Mouse (Mus musculus): ENCODE measurements around the gene Gm8720. TPM values are rescaled to one million over a fixed set of nuclear protein-coding genes. Genes with fewer than 3 reads are reported as not detected.

The Gm8720 gene
- polyA plus RNA-seq (2012; rRNA removed; ENCODE audit: low replicate concordance), result not detected in 2 replicates

GRCm38 (mm10) chr7:23067356-23067755 lies at the start of gene Gm8720:
Gm8720 (minus strand) TSS chr7:23067456.

GRCm38 (mm10) chr7:23055240-23055639 lies 12.0 kb downstream of the Gm8720 start, which contains the start of gene Vmn1r163:
Vmn1r163 (plus strand) TSS chr7:23055540.

GRCm38 (mm10) chr7:23019823-23020222 lies 47.4 kb downstream of the Gm8720 start, which contains the start of gene Gm4216:
Gm4216 (minus strand) TSS chr7:23019923.

Other genes with a start within 250 kb of the Gm8720 start
- not detected in 2 replicates for gene Vmn1r159, start 223.9 kb downstream of the Gm8720 start, polyA plus RNA-seq (2012; rRNA removed; ENCODE audit: low replicate concordance)
- gene Vmn1r160, start 196.2 kb downstream of the Gm8720 start, polyA plus RNA-seq (2012; rRNA removed; ENCODE audit: low replicate concordance), result not detected in 2 replicates
- not detected in 2 replicates for gene Gm4214, start 82.8 kb downstream of the Gm8720 start, polyA plus RNA-seq (2012; rRNA removed; ENCODE audit: low replicate concordance)
- gene Gm4216, start 47.5 kb downstream of the Gm8720 start, polyA plus RNA-seq (2012; rRNA removed; ENCODE audit: low replicate concordance), result not detected in 2 replicates
- not detected in 2 replicates for gene Vmn1r163, start 11.9 kb downstream of the Gm8720 start, polyA plus RNA-seq (2012; rRNA removed; ENCODE audit: low replicate concordance)
- not detected in 2 replicates for gene Gm10662, start 77.0 kb upstream of the Gm8720 start, polyA plus RNA-seq (2012; rRNA removed; ENCODE audit: low replicate concordance)
- not detected in 2 replicates for gene Vmn1r165, start 149.9 kb upstream of the Gm8720 start, polyA plus RNA-seq (2012; rRNA removed; ENCODE audit: low replicate concordance)
- not detected in 2 replicates for gene Vmn1r166, start 184.2 kb upstream of the Gm8720 start, polyA plus RNA-seq (2012; rRNA removed; ENCODE audit: low replicate concordance)
- not detected in 2 replicates for gene Gm6902, start 211.4 kb upstream of the Gm8720 start, polyA plus RNA-seq (2012; rRNA removed; ENCODE audit: low replicate concordance)
- gene Nlrp4e, start 233.7 kb upstream of the Gm8720 start, polyA plus RNA-seq (2012; rRNA removed; ENCODE audit: low replicate concordance), result not detected in 2 replicates

All from subcutaneous adipose tissue, adult 2 months (tissue).